Mouse (Mus musculus): ENCODE data around the gene Fam83c. TPM values are rescaled to one million over a fixed set of nuclear protein-coding genes. Genes with fewer than 3 reads are reported as not detected.

The Fam83c gene
- polyA plus RNA-seq, 1 experiment from 2014 or later, result 0.15 TPM

DNA sequence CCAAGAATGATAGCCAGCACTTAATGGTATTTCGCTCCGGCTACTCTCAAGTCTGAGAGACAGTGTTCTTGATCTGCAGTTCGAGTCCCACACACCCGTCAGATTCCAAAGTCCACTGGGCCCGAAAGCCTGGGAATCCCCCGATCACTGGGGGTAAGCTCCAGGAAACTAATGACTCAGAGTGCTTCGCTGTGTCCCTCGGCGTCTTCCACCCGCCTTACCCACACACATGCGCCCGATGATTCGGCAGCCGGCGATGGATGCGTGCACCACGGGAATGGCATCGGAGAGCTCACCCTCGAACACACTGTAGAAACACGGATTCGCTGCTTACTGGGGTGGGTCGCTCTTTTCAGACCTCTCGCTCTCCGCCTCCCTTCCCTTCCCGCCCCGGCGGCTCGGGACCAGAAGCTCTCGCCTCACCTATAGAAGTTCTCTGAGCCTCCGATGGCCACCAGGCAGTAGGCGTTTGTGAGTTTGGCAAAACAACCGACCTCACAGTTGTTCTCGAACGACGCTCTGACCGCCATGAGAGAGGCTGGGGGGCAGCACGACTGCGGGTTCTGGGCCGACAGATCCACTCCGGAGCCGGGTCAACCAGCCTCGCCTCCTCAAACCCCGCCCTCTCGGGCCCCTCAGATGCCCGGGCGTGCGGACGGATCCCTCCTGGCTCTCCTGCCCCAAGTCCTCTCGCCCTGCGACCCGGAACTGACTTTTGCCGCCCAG, 8.6 kb downstream of the Fam83c start:
- peaks cover 28% of the 10 kb centered on the region for H3K36me3 ChIP-seq
- peak; percentile 33 for ATAC-seq (ENCODE audit: insufficient number of reproducible peaks, low FRiP score)
- peaks cover 18% of the 10 kb centered on the region for H3K4me1 ChIP-seq (replicated peaks)
- WGBS, result 1% methylated on average over 52 of the region's 52 CpGs
- peak overlapping the region; percentile 79 for H3K4me2 ChIP-seq
- H3K9ac ChIP-seq, result peak overlapping the region; percentile 88
- H3K9me3 ChIP-seq (replicated peaks), result no peaks in the 10 kb centered on the region
- no peaks in the 10 kb centered on the region for H3K27me3 ChIP-seq (replicated peaks)
- H3K4me3 ChIP-seq, result peak overlapping the region; percentile 83
- peak overlapping the region; percentile 73 for H3K27ac ChIP-seq (ENCODE audit: poor library complexity, severe bottlenecking)

- Histone ChIP-seq H3K4me2 (no peak overlapping the region), H3K27me3 (replicated peaks) (no peaks in the 10 kb centered on the region), H3K36me3 (peaks cover 45% of the 10 kb centered on the region), H3K27ac (ENCODE audit: poor library complexity, severe bottlenecking) (no peak overlapping the region), H3K4me1 (replicated peaks) (peaks cover 26% of the 10 kb centered on the region), H3K4me3 (no peak overlapping the region), H3K9ac (no peak overlapping the region), H3K9me3 (replicated peaks) (no peaks in the 10 kb centered on the region)
- whole genome bisulfite sequencing, result 93% methylated on average over 8 of the region's 8 CpGs
- no peak for ATAC-seq (ENCODE audit: insufficient number of reproducible peaks, low FRiP score)
Measured at GRCm38 (mm10) chr2:155823722-155824121, 10.9 kb downstream of the Fam83c start.

- Histone ChIP-seq H3K9me3 (replicated peaks) (no peaks in the 10 kb centered on the region), H3K4me2 (no peak overlapping the region), H3K27me3 (replicated peaks) (no peaks in the 10 kb centered on the region), H3K4me3 (no peak overlapping the region), H3K36me3 (peaks cover 45% of the 10 kb centered on the region), H3K9ac (no peak overlapping the region), H3K27ac (ENCODE audit: poor library complexity, severe bottlenecking) (no peak overlapping the region), H3K4me1 (replicated peaks) (peaks cover 24% of the 10 kb centered on the region)
- WGBS, result 92% methylated on average over 5 of the region's 5 CpGs
- ATAC-seq (ENCODE audit: insufficient number of reproducible peaks, low FRiP score), result no peak
Measured at GRCm38 (mm10) chr2:155820779-155821178, 13.9 kb downstream of the Fam83c start.

GRCm38 (mm10) chr2:155819449-155820251, 15.0 kb downstream of the Fam83c start:
- no peak for ATAC-seq (ENCODE audit: insufficient number of reproducible peaks, low FRiP score)
- H3K27ac ChIP-seq (ENCODE audit: poor library complexity, severe bottlenecking), result peak overlapping the region; percentile 71
- peak overlapping the region; percentile 95 for H3K9ac ChIP-seq
- H3K4me2 ChIP-seq, result peak overlapping the region; percentile 94
- peaks cover 16% of the 10 kb centered on the region for H3K4me1 ChIP-seq (replicated peaks)
- H3K27me3 ChIP-seq (replicated peaks), result no peaks in the 10 kb centered on the region
- H3K36me3 ChIP-seq, result peaks cover 45% of the 10 kb centered on the region
- peak overlapping the region; percentile 81 for H3K4me3 ChIP-seq
- no peaks in the 10 kb centered on the region for H3K9me3 ChIP-seq (replicated peaks)
- WGBS, result 58% methylated on average over 6 of the region's 6 CpGs

DNA sequence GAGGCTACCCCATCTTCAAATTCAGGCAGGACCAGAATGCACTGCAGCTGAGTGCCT, 15.4 kb downstream of the Fam83c start, which contains the start of gene BC029722:
BC029722 (minus strand) TSS at position 35 of the 57 bp plus-strand sequence.
- Histone ChIP-seq H3K27ac (ENCODE audit: poor library complexity, severe bottlenecking) (peak within 1 kb of the TSS; percentile 71), H3K36me3 (peaks cover 45% of the 10 kb centered on the region), H3K9me3 (replicated peaks) (no peaks in the 10 kb centered on the region), H3K4me3 (peak within 1 kb of the TSS; percentile 81), H3K4me2 (peak within 1 kb of the TSS; percentile 94), H3K27me3 (replicated peaks) (no peaks in the 10 kb centered on the region), H3K4me1 (replicated peaks) (peaks cover 16% of the 10 kb centered on the region), H3K9ac (peak within 1 kb of the TSS; percentile 95)
- no peak for ATAC-seq (ENCODE audit: insufficient number of reproducible peaks, low FRiP score)

DNA sequence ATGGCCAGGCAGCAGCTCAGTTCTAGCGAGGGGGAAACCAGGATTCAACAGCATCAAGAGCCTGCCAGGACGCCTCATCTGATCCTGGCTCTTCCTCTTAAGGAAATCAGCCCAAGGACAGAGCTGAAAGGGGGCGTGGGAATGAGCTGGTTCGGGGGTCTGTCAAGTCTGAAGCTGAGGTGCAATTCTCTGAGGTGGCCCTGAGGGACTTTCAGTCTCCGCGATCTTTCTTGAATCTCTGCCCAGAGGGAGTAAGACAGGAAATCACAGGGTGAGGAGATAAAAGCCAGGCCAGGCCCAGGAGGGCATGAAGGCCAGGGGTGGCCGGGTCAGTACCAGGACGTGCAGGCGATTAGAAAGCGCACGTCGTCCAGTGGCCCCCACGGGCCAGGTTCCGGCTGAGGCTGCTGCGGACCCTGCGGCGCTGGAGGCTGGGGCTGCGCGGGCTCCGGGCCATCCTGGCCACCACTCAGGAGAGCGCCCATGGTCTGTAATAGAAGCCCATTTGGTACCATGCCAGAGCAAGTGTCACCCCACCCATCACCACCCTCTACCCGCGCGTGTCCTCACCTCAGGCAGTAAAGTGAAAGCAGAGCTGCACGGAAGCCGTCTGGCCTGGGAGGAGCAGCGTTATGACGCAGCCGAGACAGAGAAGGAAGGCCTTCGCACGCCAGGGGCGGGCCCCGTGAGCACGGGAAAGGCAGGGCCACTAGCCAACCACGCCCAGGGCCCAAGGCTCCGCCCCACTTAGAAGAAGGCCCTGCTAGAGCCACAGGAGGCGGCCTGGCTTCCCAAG, 15.9 kb downstream of the Fam83c start:
- Histone ChIP-seq H3K4me1 (replicated peaks) (peaks cover 16% of the 10 kb centered on the region), H3K27me3 (replicated peaks) (0 out of 2 replicates have a peak, but pooled peaks cover 2% of the 10 kb centered on the region), H3K9me3 (replicated peaks) (no peaks in the 10 kb centered on the region), H3K36me3 (peaks cover 42% of the 10 kb centered on the region), H3K9ac (peak overlapping the region; percentile 95), H3K4me3 (peak overlapping the region; percentile 81), H3K4me2 (peak overlapping the region; percentile 94), H3K27ac (ENCODE audit: poor library complexity, severe bottlenecking) (peak overlapping the region; percentile 71)
- WGBS, result 3% methylated on average over 37 of the region's 37 CpGs
- ATAC-seq (ENCODE audit: insufficient number of reproducible peaks, low FRiP score), result peak; percentile 95

DNA sequence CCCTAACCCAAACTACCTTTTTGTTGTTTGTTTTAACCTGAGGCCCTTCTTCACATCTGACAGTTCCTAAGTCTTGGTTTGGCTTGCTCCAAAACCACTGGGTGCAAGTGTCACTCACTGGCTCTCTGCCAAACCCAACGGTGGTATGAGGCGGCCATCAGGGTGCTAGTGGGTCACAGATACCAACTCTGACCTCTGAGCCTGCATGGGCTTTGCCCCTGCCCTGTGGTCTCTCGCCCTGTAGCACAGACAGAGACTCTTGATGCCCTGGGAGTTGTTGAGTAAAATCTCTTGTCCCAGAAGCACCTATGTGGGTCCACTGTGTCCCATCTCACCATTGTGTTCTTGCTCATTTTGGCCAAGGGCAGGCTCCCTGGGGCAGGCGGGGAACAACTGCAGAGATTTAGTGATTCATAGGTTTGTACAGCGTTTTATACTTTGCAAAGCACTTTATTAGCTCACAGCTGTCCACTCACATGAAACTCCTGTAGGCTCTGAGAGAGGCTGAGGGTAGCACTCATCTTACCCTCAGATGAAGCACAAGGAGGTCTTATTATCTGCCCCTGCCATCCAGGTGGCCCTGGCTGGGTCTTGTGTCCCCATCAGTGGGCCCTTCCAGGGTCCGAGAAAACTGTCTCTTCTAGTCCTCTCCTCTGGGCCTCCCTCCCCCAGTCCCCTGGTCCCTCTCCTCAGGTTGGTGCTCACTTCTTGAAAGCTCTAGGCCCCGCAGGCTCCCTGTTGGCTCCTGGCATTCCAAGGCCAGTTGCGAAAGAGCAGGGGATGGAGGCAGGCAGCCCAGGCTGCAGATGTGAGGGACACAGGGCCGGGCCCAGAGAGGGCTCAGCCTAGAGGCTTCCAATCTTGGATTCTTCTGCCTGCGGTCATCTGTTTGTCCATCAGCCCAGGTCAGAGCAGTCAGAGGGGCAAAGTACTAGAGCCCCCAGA, 17.1 kb downstream of the Fam83c start:
- Histone ChIP-seq H3K4me3 (no peak overlapping the region), H3K9ac (peak overlapping the region; percentile 11; the same call in 1 of the 2 replicates), H3K27ac (ENCODE audit: poor library complexity, severe bottlenecking) (no peak overlapping the region), H3K4me1 (replicated peaks) (peaks cover 16% of the 10 kb centered on the region), H3K4me2 (peak overlapping the region; percentile 94; the same call in 1 of the 2 replicates), H3K9me3 (replicated peaks) (no peaks in the 10 kb centered on the region), H3K36me3 (peaks cover 30% of the 10 kb centered on the region), H3K27me3 (replicated peaks) (0 out of 2 replicates have a peak, but pooled peaks cover 4% of the 10 kb centered on the region)
- 73% methylated on average over 10 of the region's 10 CpGs for WGBS
- ATAC-seq (ENCODE audit: insufficient number of reproducible peaks, low FRiP score), result no peak

- Histone ChIP-seq H3K27me3 (replicated peaks) (0 out of 2 replicates have a peak, but pooled peaks cover 4% of the 10 kb centered on the region), H3K4me1 (replicated peaks) (peaks cover 16% of the 10 kb centered on the region), H3K9me3 (replicated peaks) (no peaks in the 10 kb centered on the region), H3K36me3 (peaks cover 18% of the 10 kb centered on the region), H3K9ac (0 out of 2 replicates have a peak overlapping the region, but pooled peaks have one; percentile 25), H3K4me2 (no peak overlapping the region), H3K27ac (ENCODE audit: poor library complexity, severe bottlenecking) (no peak overlapping the region), H3K4me3 (no peak overlapping the region)
- no peak for ATAC-seq (ENCODE audit: insufficient number of reproducible peaks, low FRiP score)
- WGBS, result 95% methylated on average over 1 of the region's 1 CpGs
Measured at GRCm38 (mm10) chr2:155816179-155816578, 18.5 kb downstream of the Fam83c start.

DNA sequence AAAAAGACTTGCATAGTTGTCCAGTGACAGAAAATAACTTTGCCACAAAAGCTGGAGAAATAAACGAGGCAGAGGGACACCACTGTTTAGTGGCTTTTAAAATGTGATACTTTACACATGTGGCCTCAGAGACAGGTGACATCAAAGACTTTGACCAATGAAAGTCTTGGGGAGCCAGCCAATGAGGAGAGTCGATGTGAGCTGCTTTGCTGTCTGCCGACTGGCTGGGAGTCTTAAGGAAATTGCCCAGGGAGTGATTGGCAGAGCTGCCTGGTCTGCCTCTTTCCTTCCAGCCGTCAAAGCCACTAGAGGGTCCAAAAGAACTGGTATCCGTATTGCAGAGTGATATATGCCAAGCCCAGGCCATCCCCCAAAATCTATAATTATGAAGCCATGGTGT, 19.8 kb downstream of the Fam83c start:
- 33% methylated on average over 5 of the region's 5 CpGs for WGBS
- peaks cover 4% of the 10 kb centered on the region for H3K36me3 ChIP-seq
- H3K4me2 ChIP-seq, result no peak overlapping the region
- ATAC-seq (ENCODE audit: insufficient number of reproducible peaks, low FRiP score), result no peak
- H3K4me3 ChIP-seq, result no peak overlapping the region
- no peak overlapping the region for H3K27ac ChIP-seq (ENCODE audit: poor library complexity, severe bottlenecking)
- H3K9ac ChIP-seq, result no peak overlapping the region
- H3K27me3 ChIP-seq (replicated peaks), result 0 out of 2 replicates have a peak, but pooled peaks cover 4% of the 10 kb centered on the region
- peaks cover 15% of the 10 kb centered on the region for H3K4me1 ChIP-seq (replicated peaks)
- no peaks in the 10 kb centered on the region for H3K9me3 ChIP-seq (replicated peaks)

- Histone ChIP-seq H3K4me2 (no peak overlapping the region), H3K4me3 (no peak overlapping the region), H3K27me3 (replicated peaks) (0 out of 2 replicates have a peak, but pooled peaks cover 4% of the 10 kb centered on the region), H3K36me3 (no peaks in the 10 kb centered on the region), H3K4me1 (replicated peaks) (no peaks in the 10 kb centered on the region), H3K27ac (ENCODE audit: poor library complexity, severe bottlenecking) (no peak overlapping the region), H3K9ac (no peak overlapping the region), H3K9me3 (replicated peaks) (no peaks in the 10 kb centered on the region)
- no peak for ATAC-seq (ENCODE audit: insufficient number of reproducible peaks, low FRiP score)
- 61% methylated on average over 4 of the region's 4 CpGs for WGBS
Measured at GRCm38 (mm10) chr2:155812637-155813036, 22.0 kb downstream of the Fam83c start.

Data from heart, embryonic 12.5 days (tissue).